Mouse (Mus musculus): Measurements from ENCODE around the gene Dmbx1. TPM values are rescaled to one million over a fixed set of nuclear protein-coding genes. Genes with fewer than 3 reads are reported as not detected.

Dmbx1 gene
- polyA plus RNA-seq, 1 experiment, result not detected

DNA sequence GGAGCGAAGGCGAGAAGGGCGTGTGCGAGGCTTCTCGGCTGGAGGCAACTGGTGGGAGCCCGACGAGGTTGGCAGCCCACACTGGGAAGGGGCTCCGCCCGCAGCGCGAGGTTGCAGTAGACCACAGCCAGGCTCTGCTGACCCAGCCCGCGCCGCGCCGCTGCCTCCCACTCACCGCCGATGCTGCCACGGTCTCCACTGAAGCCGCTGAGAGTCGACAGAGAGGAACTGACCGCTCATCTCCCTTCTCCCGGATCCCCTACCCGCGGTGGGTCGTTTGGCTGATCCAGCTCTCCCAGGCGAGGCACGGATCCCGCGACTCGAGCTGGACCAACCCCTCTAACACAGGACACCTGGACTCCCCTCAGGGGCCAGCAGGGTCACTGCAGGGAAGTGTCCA lies 49.2 kb downstream of the Dmbx1 start, which contains the start of gene 6430628N08Rik:
TSS of gene 6430628N08Rik (plus strand) at position 113 of the 400 bp plus-strand sequence.
- DNase-seq (ENCODE audit: low read depth in 1 of 2, low spot score in 2 of 2), result no peak
- no peaks in the 10 kb centered on the region for H3K36me3 ChIP-seq (ENCODE audit: control insufficient read depth, insufficient read depth, low read length)
- H3K27ac ChIP-seq (ENCODE audit: insufficient read depth, low read length), result no peak within 1 kb of the TSS
- H3K4me3 ChIP-seq (ENCODE audit: extremely low read depth, insufficient read depth, insufficient read length), result no peak within 1 kb of the TSS
- 0 out of 2 replicates have a peak, but pooled peaks cover 5% of the 10 kb centered on the region for H3K27me3 ChIP-seq (ENCODE audit: control insufficient read depth, insufficient read depth, low read length)
- H3K4me1 ChIP-seq (ENCODE audit: control insufficient read depth, insufficient read depth, insufficient read length), result no peaks in the 10 kb centered on the region
- TF ChIP-seq POLR2A (IDR thresholded peaks at IDR 0.05; ENCODE audit: low read depth, low read length), result no peak
- TF ChIP-seq CTCF (IDR thresholded peaks at IDR 0.05; ENCODE audit: extremely low read depth, insufficient read depth, insufficient read length, insufficient replicate concordance), result no peak
- whole genome bisulfite sequencing, result 7% methylated on average over 31 of the region's 31 CpGs

DNA sequence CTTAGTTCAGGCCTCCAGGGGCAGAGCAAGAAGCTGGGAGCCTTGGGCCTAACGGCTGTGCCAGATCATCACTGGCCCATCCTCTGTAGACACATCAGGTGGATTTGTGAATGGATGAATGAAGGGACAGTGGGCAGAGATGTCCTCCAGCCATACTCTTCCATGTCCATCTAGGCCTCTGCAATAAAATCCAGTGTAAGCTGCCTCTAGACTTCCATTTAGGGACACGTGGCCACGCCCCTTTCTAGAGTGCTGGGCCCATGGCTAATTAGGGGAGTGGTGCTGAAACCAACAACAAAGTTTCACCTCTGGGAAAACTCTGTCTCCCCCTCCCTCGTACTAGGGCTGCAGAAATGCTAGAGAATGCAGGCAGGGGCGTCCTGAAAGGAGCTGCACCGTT lies 49.7 kb downstream of the Dmbx1 start:
- no peaks in the 10 kb centered on the region for H3K4me1 ChIP-seq (ENCODE audit: control insufficient read depth, insufficient read depth, insufficient read length)
- WGBS, result 23% methylated on average over 6 of the region's 6 CpGs
- no peak for DNase-seq (ENCODE audit: low read depth in 1 of 2, low spot score in 2 of 2)
- H3K4me3 ChIP-seq (ENCODE audit: extremely low read depth, insufficient read depth, insufficient read length), result no peak overlapping the region
- no peak for TF ChIP-seq CTCF (IDR thresholded peaks at IDR 0.05; ENCODE audit: extremely low read depth, insufficient read depth, insufficient read length, insufficient replicate concordance)
- TF ChIP-seq POLR2A (IDR thresholded peaks at IDR 0.05; ENCODE audit: low read depth, low read length), result no peak
- H3K36me3 ChIP-seq (ENCODE audit: control insufficient read depth, insufficient read depth, low read length), result no peaks in the 10 kb centered on the region
- H3K27ac ChIP-seq (ENCODE audit: insufficient read depth, low read length), result no peak overlapping the region
- 0 out of 2 replicates have a peak, but pooled peaks cover 5% of the 10 kb centered on the region for H3K27me3 ChIP-seq (ENCODE audit: control insufficient read depth, insufficient read depth, low read length)

DNA sequence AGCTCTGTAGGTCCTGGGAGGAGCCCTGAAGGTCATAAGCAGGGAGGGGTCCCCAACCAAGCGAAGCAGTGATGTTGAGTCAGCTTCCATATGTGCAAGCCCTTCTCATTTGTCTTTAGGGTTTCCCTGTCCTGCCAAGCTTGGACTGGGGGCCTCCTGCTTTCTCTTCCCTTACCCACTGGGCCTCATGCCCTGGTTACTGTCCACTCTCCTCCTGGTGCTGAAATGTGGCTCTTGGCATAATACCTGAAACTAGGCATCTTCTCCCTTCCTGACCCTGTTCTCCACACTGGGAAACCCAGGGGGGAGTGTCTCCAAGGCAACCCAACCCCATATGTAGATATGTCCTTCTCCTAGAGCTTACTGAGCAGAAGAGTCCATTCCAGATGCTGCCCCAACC lies 52.9 kb downstream of the Dmbx1 start:
- Histone ChIP-seq H3K4me1 (ENCODE audit: control insufficient read depth, insufficient read depth, insufficient read length) (no peaks in the 10 kb centered on the region), H3K27ac (ENCODE audit: insufficient read depth, low read length) (no peak overlapping the region), H3K27me3 (ENCODE audit: control insufficient read depth, insufficient read depth, low read length) (0 out of 2 replicates have a peak, but pooled peaks cover 5% of the 10 kb centered on the region), H3K36me3 (ENCODE audit: control insufficient read depth, insufficient read depth, low read length) (no peaks in the 10 kb centered on the region), H3K4me3 (ENCODE audit: extremely low read depth, insufficient read depth, insufficient read length) (no peak overlapping the region)
- 48% methylated on average over 1 of the region's 1 CpGs for WGBS
- TF ChIP-seq POLR2A (IDR thresholded peaks at IDR 0.05; ENCODE audit: low read depth, low read length), result no peak
- no peak for TF ChIP-seq CTCF (IDR thresholded peaks at IDR 0.05; ENCODE audit: extremely low read depth, insufficient read depth, insufficient read length, insufficient replicate concordance)
- DNase-seq (ENCODE audit: low read depth in 1 of 2, low spot score in 2 of 2), result no peak

DNA sequence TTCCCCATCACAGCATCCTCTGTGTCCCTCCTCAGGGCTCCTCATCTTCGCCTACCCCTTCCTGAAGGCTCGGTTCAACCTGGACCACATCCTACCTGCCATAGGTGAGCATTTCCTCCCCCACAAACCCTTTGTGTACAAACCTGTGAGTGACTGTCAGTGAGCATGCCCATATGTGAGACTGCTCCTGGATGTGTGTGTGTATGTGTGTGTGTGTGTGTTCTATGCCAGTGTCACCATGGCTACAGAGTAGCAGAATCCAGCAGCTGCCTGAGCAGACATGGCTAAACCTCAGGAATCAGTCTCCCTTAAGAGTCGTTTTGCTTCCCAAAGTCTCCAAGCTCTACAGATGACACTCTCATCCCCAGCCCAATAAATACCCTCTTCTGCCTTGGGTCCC lies 53.9 kb downstream of the Dmbx1 start:
- Histone ChIP-seq H3K4me3 (ENCODE audit: extremely low read depth, insufficient read depth, insufficient read length) (no peak overlapping the region), H3K4me1 (ENCODE audit: control insufficient read depth, insufficient read depth, insufficient read length) (no peaks in the 10 kb centered on the region), H3K27me3 (ENCODE audit: control insufficient read depth, insufficient read depth, low read length) (0 out of 2 replicates have a peak, but pooled peaks cover 5% of the 10 kb centered on the region), H3K27ac (ENCODE audit: insufficient read depth, low read length) (no peak overlapping the region), H3K36me3 (ENCODE audit: control insufficient read depth, insufficient read depth, low read length) (no peaks in the 10 kb centered on the region)
- no peak for DNase-seq (ENCODE audit: low read depth in 1 of 2, low spot score in 2 of 2)
- WGBS, result 78% methylated on average over 3 of the region's 3 CpGs
- TF ChIP-seq POLR2A (IDR thresholded peaks at IDR 0.05; ENCODE audit: low read depth, low read length) (no peak), CTCF (IDR thresholded peaks at IDR 0.05; ENCODE audit: extremely low read depth, insufficient read depth, insufficient read length, insufficient replicate concordance) (no peak)

DNA sequence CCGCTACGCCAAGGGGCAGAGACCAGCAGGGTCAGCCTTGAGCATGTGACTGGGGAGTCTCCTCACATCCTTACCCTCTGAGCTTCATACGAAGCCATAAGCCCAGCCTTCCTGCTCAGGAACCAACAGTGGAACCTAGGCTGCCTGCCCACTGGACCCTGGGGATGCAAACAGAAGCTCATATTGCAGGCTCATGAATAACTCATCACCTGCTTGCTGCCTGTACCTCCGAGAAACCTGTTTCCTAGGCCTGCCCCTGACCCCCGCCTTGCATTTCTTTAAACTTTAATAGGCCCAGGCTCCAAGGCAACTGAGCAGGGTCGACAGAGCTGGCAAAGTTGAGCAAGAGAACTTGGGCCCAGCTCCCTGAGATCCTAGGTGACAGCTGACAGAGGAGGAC lies 55.7 kb downstream of the Dmbx1 start, which contains the start of gene Kncn:
TSS of gene Kncn (plus strand) at position 379 of the 400 bp plus-strand sequence.
- Histone ChIP-seq H3K4me1 (ENCODE audit: control insufficient read depth, insufficient read depth, insufficient read length) (no peaks in the 10 kb centered on the region), H3K27me3 (ENCODE audit: control insufficient read depth, insufficient read depth, low read length) (no peaks in the 10 kb centered on the region), H3K27ac (ENCODE audit: insufficient read depth, low read length) (no peak within 1 kb of the TSS), H3K4me3 (ENCODE audit: extremely low read depth, insufficient read depth, insufficient read length) (no peak within 1 kb of the TSS), H3K36me3 (ENCODE audit: control insufficient read depth, insufficient read depth, low read length) (no peaks in the 10 kb centered on the region)
- TF ChIP-seq POLR2A (IDR thresholded peaks at IDR 0.05; ENCODE audit: low read depth, low read length) (no peak), CTCF (IDR thresholded peaks at IDR 0.05; ENCODE audit: extremely low read depth, insufficient read depth, insufficient read length, insufficient replicate concordance) (no peak)
- no peak for DNase-seq (ENCODE audit: low read depth in 1 of 2, low spot score in 2 of 2)
- whole genome bisulfite sequencing, result 77% methylated on average over 6 of the region's 6 CpGs

DNA sequence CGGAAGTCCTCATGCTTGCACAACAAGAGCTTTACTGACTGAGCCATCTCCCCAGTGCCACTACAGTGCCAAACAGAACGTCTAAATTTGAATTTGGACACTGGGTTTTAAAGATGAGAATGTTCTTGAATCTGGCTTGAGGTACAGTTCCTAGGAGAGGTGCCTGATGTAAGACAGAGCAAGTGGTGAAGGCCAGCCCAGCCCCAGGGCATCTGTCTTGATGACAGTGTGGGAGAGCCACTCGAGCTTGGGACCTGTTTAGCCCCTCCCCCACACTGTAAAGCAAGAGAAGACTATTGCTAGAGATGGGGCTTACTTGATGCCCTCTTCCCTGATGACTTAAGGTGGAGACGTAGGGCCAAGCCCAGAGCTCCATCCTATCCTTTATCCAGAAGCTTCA lies 57.5 kb downstream of the Dmbx1 start:
- WGBS, result 59% methylated on average over 4 of the region's 4 CpGs
- Histone ChIP-seq H3K4me3 (ENCODE audit: extremely low read depth, insufficient read depth, insufficient read length) (no peak overlapping the region), H3K4me1 (ENCODE audit: control insufficient read depth, insufficient read depth, insufficient read length) (no peaks in the 10 kb centered on the region), H3K27ac (ENCODE audit: insufficient read depth, low read length) (no peak overlapping the region), H3K27me3 (ENCODE audit: control insufficient read depth, insufficient read depth, low read length) (no peaks in the 10 kb centered on the region), H3K36me3 (ENCODE audit: control insufficient read depth, insufficient read depth, low read length) (peaks cover 7% of the 10 kb centered on the region)
- DNase-seq (ENCODE audit: low read depth in 1 of 2, low spot score in 2 of 2), result no peak
- no peak for TF ChIP-seq CTCF (IDR thresholded peaks at IDR 0.05; ENCODE audit: extremely low read depth, insufficient read depth, insufficient read length, insufficient replicate concordance)
- TF ChIP-seq POLR2A (IDR thresholded peaks at IDR 0.05; ENCODE audit: low read depth, low read length), result no peak

DNA sequence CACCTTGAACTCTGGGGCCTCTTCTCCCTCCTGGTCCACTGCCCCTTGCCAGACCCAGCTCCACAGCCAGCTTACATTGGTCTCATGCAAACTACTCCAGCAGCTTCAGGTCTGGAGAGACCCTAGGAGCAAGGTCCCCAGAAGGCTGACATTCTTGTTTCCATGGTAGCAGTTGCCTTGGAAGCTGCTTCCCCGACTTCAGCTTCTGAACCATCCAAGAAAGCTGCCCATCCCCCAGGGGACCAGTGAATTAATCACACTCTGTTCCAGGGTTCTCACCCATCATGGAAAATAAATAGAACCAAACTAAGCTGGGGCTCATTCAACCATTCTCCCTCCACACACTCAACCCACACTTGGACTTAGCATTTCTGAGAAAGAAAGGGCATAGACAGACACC lies 58.5 kb downstream of the Dmbx1 start:
- Histone ChIP-seq H3K4me1 (ENCODE audit: control insufficient read depth, insufficient read depth, insufficient read length) (no peaks in the 10 kb centered on the region), H3K36me3 (ENCODE audit: control insufficient read depth, insufficient read depth, low read length) (peaks cover 11% of the 10 kb centered on the region), H3K27ac (ENCODE audit: insufficient read depth, low read length) (no peak overlapping the region), H3K27me3 (ENCODE audit: control insufficient read depth, insufficient read depth, low read length) (no peaks in the 10 kb centered on the region), H3K4me3 (ENCODE audit: extremely low read depth, insufficient read depth, insufficient read length) (no peak overlapping the region)
- no peak for TF ChIP-seq POLR2A (IDR thresholded peaks at IDR 0.05; ENCODE audit: low read depth, low read length)
- no peak for TF ChIP-seq CTCF (IDR thresholded peaks at IDR 0.05; ENCODE audit: extremely low read depth, insufficient read depth, insufficient read length, insufficient replicate concordance)
- DNase-seq (ENCODE audit: low read depth in 1 of 2, low spot score in 2 of 2), result no peak
- 42% methylated on average over 1 of the region's 1 CpGs for WGBS
